Mouse (Mus musculus): ENCODE measurements at regions not wholly inside any gene's neighbourhood (a gene's known extent, or its start where the extent isn't known, plus 50 kb on each side); places are given as distances from the start of the nearest gene placed in this dataset.

GRCm38 (mm10) chr3:137728689-137729088 lies 57.4 kb downstream of the Gm21962 start:
- Histone ChIP-seq H3K9me3 (replicated peaks) (no peaks in the 10 kb centered on the region), H3K4me1 (no peaks in the 10 kb centered on the region), H3K4me3 (no peak overlapping the region), H3K27ac (replicated peaks) (no peak overlapping the region), H3K27me3 (ENCODE audit: low read depth, poor library complexity, severe bottlenecking) (no peaks in the 10 kb centered on the region), H3K36me3 (no peaks in the 10 kb centered on the region)
- DNase-seq (ENCODE audit: low spot score) = no peak
- 92% methylated on average over 9 of the region's 9 CpGs for WGBS

- 86% methylated on average over 7 of the region's 7 CpGs for WGBS
- no peak for DNase-seq (ENCODE audit: low spot score)
These were observed 58.1 kb downstream of the Gm21962 start for GRCm38 (mm10) chr3:137729421-137729820.

GRCm38 (mm10) chr3:137737222-137737800 lies 66.0 kb downstream of the Gm21962 start:
- Histone ChIP-seq H3K27ac (replicated peaks) (no peak overlapping the region; the same call in 1 of the 2 replicates), H3K4me1 (peaks cover 14% of the 10 kb centered on the region), H3K9me3 (replicated peaks) (no peaks in the 10 kb centered on the region), H3K36me3 (no peaks in the 10 kb centered on the region), H3K4me3 (no peak overlapping the region), H3K27me3 (ENCODE audit: low read depth, poor library complexity, severe bottlenecking) (no peaks in the 10 kb centered on the region)
- DNase-seq (ENCODE audit: low spot score) = no peak
- WGBS = 41% methylated on average over 12 of the region's 12 CpGs

More at GRCm38 (mm10) chr3:137729421-137729820, 58.1 kb downstream of the Gm21962 start:
- no peaks in the 10 kb centered on the region for H3K36me3 ChIP-seq
- H3K4me1 ChIP-seq = no peaks in the 10 kb centered on the region
- H3K9me3 ChIP-seq (replicated peaks) = no peaks in the 10 kb centered on the region
- no peak overlapping the region for H3K4me3 ChIP-seq
- H3K27me3 ChIP-seq (ENCODE audit: low read depth, poor library complexity, severe bottlenecking) = no peaks in the 10 kb centered on the region
- H3K27ac ChIP-seq (replicated peaks) = no peak overlapping the region

GRCm38 (mm10) chr3:137741528-137741927 lies 70.2 kb downstream of the Gm21962 start:
- no peaks in the 10 kb centered on the region for H3K9me3 ChIP-seq (replicated peaks)
- no peak for DNase-seq (ENCODE audit: low spot score)
- H3K27ac ChIP-seq (replicated peaks) = no peak overlapping the region
- H3K27me3 ChIP-seq (ENCODE audit: low read depth, poor library complexity, severe bottlenecking) = no peaks in the 10 kb centered on the region
- no peak overlapping the region for H3K4me3 ChIP-seq
- no peaks in the 10 kb centered on the region for H3K36me3 ChIP-seq
- WGBS = 66% methylated on average over 9 of the region's 9 CpGs
- H3K4me1 ChIP-seq = peaks cover 14% of the 10 kb centered on the region

GRCm38 (mm10) chr3:137742119-137742518 lies 70.8 kb downstream of the Gm21962 start:
- H3K9me3 ChIP-seq (replicated peaks) = no peaks in the 10 kb centered on the region
- H3K27ac ChIP-seq (replicated peaks) = no peak overlapping the region
- H3K27me3 ChIP-seq (ENCODE audit: low read depth, poor library complexity, severe bottlenecking) = no peaks in the 10 kb centered on the region
- H3K4me3 ChIP-seq = no peak overlapping the region
- 82% methylated on average over 4 of the region's 4 CpGs for WGBS
- no peak for DNase-seq (ENCODE audit: low spot score)
- H3K36me3 ChIP-seq = no peaks in the 10 kb centered on the region
- H3K4me1 ChIP-seq = peaks cover 10% of the 10 kb centered on the region

GRCm38 (mm10) chr3:137751732-137752260 lies 80.5 kb downstream of the Gm21962 start:
- peaks cover 11% of the 10 kb centered on the region for H3K4me1 ChIP-seq
- 91% methylated on average over 9 of the region's 9 CpGs for WGBS
- H3K27ac ChIP-seq (replicated peaks) = no peak overlapping the region
- H3K4me3 ChIP-seq = no peak overlapping the region
- H3K27me3 ChIP-seq (ENCODE audit: low read depth, poor library complexity, severe bottlenecking) = no peaks in the 10 kb centered on the region
- 0 out of 2 replicates have a peak, but pooled peaks cover 7% of the 10 kb centered on the region for H3K9me3 ChIP-seq (replicated peaks)
- no peaks in the 10 kb centered on the region for H3K36me3 ChIP-seq
- no peak for DNase-seq (ENCODE audit: low spot score)

- Histone ChIP-seq H3K9me3 (replicated peaks) (0 out of 2 replicates have a peak, but pooled peaks cover 7% of the 10 kb centered on the region), H3K27me3 (ENCODE audit: low read depth, poor library complexity, severe bottlenecking) (no peaks in the 10 kb centered on the region), H3K4me1 (peaks cover 11% of the 10 kb centered on the region), H3K36me3 (no peaks in the 10 kb centered on the region), H3K4me3 (peak overlapping the region; percentile 49), H3K27ac (replicated peaks) (peak overlapping the region; percentile 85)
- peak; percentile 90 for DNase-seq (ENCODE audit: low spot score)
- WGBS = 20% methylated on average over 25 of the region's 25 CpGs
These were observed 81.3 kb downstream of the Gm21962 start for GRCm38 (mm10) chr3:137752447-137753256.

- peak overlapping the region; percentile 85 for H3K27ac ChIP-seq (replicated peaks)
- H3K9me3 ChIP-seq (replicated peaks) = 0 out of 2 replicates have a peak, but pooled peaks cover 7% of the 10 kb centered on the region
- H3K4me1 ChIP-seq = peaks cover 11% of the 10 kb centered on the region
- no peaks in the 10 kb centered on the region for H3K27me3 ChIP-seq (ENCODE audit: low read depth, poor library complexity, severe bottlenecking)
- H3K36me3 ChIP-seq = no peaks in the 10 kb centered on the region
- WGBS = 70% methylated on average over 7 of the region's 7 CpGs
- H3K4me3 ChIP-seq = no peak overlapping the region
- DNase-seq (ENCODE audit: low spot score) = no peak
These were observed 81.9 kb downstream of the Gm21962 start for GRCm38 (mm10) chr3:137753257-137753654.

GRCm38 (mm10) chr3:137755391-137755790 lies 84.1 kb downstream of the Gm21962 start:
- Histone ChIP-seq H3K27ac (replicated peaks) (no peak overlapping the region), H3K9me3 (replicated peaks) (0 out of 2 replicates have a peak, but pooled peaks cover 6% of the 10 kb centered on the region), H3K27me3 (ENCODE audit: low read depth, poor library complexity, severe bottlenecking) (no peaks in the 10 kb centered on the region), H3K4me1 (peaks cover 11% of the 10 kb centered on the region), H3K4me3 (no peak overlapping the region), H3K36me3 (no peaks in the 10 kb centered on the region)
- no peak for DNase-seq (ENCODE audit: low spot score)
- 81% methylated on average over 5 of the region's 5 CpGs for WGBS

GRCm38 (mm10) chr3:137762213-137762884 lies 91.0 kb downstream of the Gm21962 start:
- Histone ChIP-seq H3K4me1 (no peaks in the 10 kb centered on the region), H3K36me3 (no peaks in the 10 kb centered on the region), H3K27me3 (ENCODE audit: low read depth, poor library complexity, severe bottlenecking) (no peaks in the 10 kb centered on the region), H3K27ac (replicated peaks) (no peak overlapping the region), H3K4me3 (no peak overlapping the region), H3K9me3 (replicated peaks) (no peaks in the 10 kb centered on the region)
- WGBS = 78% methylated on average over 14 of the region's 14 CpGs
- no peak for DNase-seq (ENCODE audit: low spot score)

- H3K4me1 ChIP-seq = no peaks in the 10 kb centered on the region
- 92% methylated on average over 5 of the region's 5 CpGs for WGBS
- no peaks in the 10 kb centered on the region for H3K36me3 ChIP-seq
- H3K4me3 ChIP-seq = no peak overlapping the region
- no peaks in the 10 kb centered on the region for H3K27me3 ChIP-seq (ENCODE audit: low read depth, poor library complexity, severe bottlenecking)
- H3K9me3 ChIP-seq (replicated peaks) = no peaks in the 10 kb centered on the region
- no peak for DNase-seq (ENCODE audit: low spot score)
- H3K27ac ChIP-seq (replicated peaks) = no peak overlapping the region
These were observed 92.1 kb downstream of the Gm21962 start for GRCm38 (mm10) chr3:137763406-137763805.

- Histone ChIP-seq H3K27ac (replicated peaks) (no peak overlapping the region), H3K36me3 (no peaks in the 10 kb centered on the region), H3K9me3 (replicated peaks) (peaks cover 8% of the 10 kb centered on the region; the same call in 1 of the 2 replicates), H3K27me3 (ENCODE audit: low read depth, poor library complexity, severe bottlenecking) (no peaks in the 10 kb centered on the region), H3K4me3 (no peak overlapping the region), H3K4me1 (no peaks in the 10 kb centered on the region)
- no peak for DNase-seq (ENCODE audit: low spot score)
- 82% methylated on average over 4 of the region's 4 CpGs for WGBS
These were observed 95.7 kb upstream of the H2afz start for GRCm38 (mm10) chr3:137768627-137769026.
